Mouse (Mus musculus) spleen, adult 12 weeks (tissue): Measurements from ENCODE around the gene Dr1.
"Not testable (repeated sequence)": the region's sequence is repeated elsewhere in the genome, so short reads cannot be mapped to it uniquely, and the experiment has no call there.

Experiments
- DNase-seq: peaks from one replicate; pipeline ENCODE4 v3.0.0; 2022; ENCODE audit warnings: low spot score

Dr1 gene

GRCm38 (mm10) chr5:108268127-108269062, at the start of gene Dr1:
Gene Dr1, plus strand, starts transcription at chr5:108268897.
- DNase-seq: peak; percentile 79

- no peak for DNase-seq
These were observed 44.6 kb upstream of the Dr1 start for GRCm38 (mm10) chr5:108224077-108224476.

- DNase-seq: no peak
These were observed 42.5 kb upstream of the Dr1 start for GRCm38 (mm10) chr5:108226159-108226558.

GRCm38 (mm10) chr5:108246314-108246765, 22.4 kb upstream of the Dr1 start:
- no peak for DNase-seq

- no peak for DNase-seq
These were observed 18.7 kb upstream of the Dr1 start for GRCm38 (mm10) chr5:108250033-108250432.

GRCm38 (mm10) chr5:108255259-108255658, 13.4 kb upstream of the Dr1 start:
- no peak for DNase-seq

GRCm38 (mm10) chr5:108262722-108263121, 6.0 kb upstream of the Dr1 start:
- DNase-seq: no peak

GRCm38 (mm10) chr5:108263785-108264184, 4.9 kb upstream of the Dr1 start:
- DNase-seq: not testable (repeated sequence)

GRCm38 (mm10) chr5:108266990-108267389, 1.7 kb upstream of the Dr1 start:
- no peak for DNase-seq

GRCm38 (mm10) chr5:108269063-108269810, 540 bp downstream of the Dr1 start:
- no peak for DNase-seq

- no peak for DNase-seq
These were observed 1.1 kb downstream of the Dr1 start for GRCm38 (mm10) chr5:108269811-108270151.

- DNase-seq: no peak
These were observed 1.7 kb downstream of the Dr1 start for GRCm38 (mm10) chr5:108270415-108270814.

- not testable (repeated sequence) for DNase-seq
These were observed 2.6 kb downstream of the Dr1 start for GRCm38 (mm10) chr5:108271345-108271744.

- no peak for DNase-seq
These were observed 18.3 kb downstream of the Dr1 start for GRCm38 (mm10) chr5:108286957-108287356.

GRCm38 (mm10) chr5:108301567-108301966, 32.9 kb downstream of the Dr1 start:
- DNase-seq: no peak

- DNase-seq: peak; percentile 82
These were observed 43.7 kb downstream of the Dr1 start, which contains the start of gene Pigg for GRCm38 (mm10) chr5:108312224-108313064. Gene Pigg, plus strand, starts transcription at chr5:108312609.

GRCm38 (mm10) chr5:108313065-108313860, 44.6 kb downstream of the Dr1 start:
- no peak for DNase-seq
